Mouse (Mus musculus): Measurements from ENCODE around the gene Fjx1.
A peak's percentile ranks its signal among the peaks of the same experiment; 100 is the strongest.

The Fjx1 gene

DNA sequence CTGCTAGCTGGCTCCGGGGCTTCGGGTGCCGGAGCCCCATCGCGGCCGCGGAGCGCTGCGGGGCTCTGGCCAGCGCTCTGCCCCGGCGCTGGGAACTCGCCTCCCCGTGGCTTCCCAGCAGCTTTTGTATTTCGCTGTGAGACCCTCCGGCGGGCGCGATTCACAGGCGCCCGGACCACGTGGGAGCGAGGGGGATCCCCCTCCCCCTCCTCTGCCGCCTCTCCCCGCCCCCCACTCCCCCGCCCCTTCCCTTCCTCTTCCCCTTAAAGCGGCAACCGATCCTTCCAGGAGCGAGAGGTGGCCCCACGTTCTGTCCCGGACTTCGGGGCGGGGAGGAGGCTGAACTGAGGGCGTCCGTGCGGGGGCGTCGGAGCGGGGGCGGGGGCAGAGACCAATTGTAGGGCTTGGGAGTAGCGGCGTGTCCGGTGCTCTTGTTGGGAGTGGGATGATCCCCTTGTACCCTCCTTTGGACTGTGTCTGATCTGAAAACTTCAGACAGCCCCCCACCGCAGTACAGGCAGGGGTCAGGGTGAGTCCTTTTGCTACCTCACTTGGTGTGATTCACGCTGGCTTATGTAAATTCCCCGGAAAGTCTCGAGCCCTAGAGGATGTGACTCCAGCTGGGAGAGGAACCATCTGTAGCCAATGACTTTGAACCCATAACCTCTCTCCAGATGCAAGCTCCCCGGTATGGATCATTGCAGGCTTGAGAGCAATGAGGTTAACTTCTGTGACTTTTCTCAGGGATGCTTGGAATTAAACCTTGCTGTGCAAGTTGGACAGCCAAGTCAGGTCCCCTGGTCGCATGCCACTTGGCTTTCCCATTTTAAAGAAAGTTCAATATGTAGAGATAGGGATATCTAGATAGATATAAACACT is at the start of gene Fjx1:
Gene Fjx1, minus strand, starts transcription at position 829 of the 879 bp plus-strand sequence.
- DNase-seq (ENCODE audit: low read depth, low spot score): peak; percentile 83

DNA sequence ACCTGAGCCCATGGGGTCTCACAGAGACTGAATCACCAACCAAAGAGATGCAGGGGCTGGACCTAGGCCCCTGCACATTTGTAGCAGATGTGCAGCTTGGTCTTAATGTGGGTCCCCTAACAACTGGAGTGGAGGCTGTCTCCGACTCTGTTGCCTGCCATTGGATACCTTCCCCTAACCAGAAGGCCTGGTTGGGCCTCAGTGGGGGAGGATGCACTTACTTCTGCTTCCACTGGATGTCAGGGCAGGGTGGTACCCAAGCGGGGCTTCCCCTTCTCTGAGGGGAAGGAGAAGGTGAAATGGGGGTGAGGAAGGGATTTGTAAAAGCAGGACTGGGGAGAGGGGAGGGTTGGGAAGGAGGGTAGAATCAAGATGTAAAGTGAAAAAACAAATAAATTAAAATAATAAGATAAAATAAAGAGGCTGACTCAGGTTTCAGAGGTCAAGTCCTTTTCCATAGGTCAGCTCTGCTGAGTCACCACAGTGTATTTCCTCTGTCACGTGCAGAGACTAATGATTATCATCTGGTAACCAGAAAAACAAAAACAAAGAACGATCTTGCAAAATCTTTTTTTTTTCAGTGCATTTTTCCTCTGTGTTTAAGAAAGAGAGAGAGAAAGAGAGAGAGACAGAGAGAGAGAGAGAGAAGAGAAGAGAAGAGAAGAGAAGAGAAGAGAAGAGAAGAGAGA is 47.8 kb upstream of the Fjx1 start:
- DNase-seq (ENCODE audit: low read depth, low spot score): no peak

DNA sequence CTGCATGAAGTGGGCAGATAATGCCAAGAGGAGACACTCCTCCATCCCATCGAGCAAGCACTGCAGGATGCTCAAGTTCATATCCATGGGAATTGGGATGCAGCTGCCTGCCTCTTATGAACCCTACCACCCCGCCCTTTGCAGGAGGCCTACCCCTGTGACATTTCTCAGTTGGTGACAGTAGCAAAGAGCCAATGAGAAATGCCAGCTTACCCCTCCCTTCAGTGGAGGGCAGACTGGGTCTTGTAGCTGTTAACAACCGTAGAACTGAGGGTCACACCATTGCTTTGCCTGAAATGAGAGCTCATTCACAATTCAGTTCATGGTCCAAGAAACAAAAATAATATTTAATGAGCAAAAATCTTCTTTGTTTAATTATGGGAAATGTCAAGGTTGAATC is 28.4 kb upstream of the Fjx1 start:
- no peak for DNase-seq (ENCODE audit: low read depth, low spot score)

DNA sequence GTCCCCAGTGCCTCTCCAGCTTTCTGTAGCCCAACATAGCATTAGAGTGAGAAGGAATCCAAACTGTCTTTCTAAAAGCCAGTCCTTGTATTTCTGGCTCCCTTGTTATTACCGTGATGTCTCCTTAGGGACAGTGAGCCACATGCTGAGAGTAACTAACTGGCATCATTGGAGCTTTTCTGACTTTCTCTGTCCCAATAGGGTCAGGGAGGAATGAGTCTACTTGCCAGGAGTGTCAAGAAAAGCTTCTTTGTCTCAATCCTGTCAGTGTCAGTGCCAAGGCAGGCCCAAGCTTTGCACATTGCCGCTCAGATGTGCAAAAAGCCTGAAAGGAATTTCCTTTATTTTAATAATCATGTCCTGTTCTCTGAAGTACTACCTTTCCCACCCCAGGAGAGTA is 23.8 kb upstream of the Fjx1 start:
- no peak for DNase-seq (ENCODE audit: low read depth, low spot score)

DNA sequence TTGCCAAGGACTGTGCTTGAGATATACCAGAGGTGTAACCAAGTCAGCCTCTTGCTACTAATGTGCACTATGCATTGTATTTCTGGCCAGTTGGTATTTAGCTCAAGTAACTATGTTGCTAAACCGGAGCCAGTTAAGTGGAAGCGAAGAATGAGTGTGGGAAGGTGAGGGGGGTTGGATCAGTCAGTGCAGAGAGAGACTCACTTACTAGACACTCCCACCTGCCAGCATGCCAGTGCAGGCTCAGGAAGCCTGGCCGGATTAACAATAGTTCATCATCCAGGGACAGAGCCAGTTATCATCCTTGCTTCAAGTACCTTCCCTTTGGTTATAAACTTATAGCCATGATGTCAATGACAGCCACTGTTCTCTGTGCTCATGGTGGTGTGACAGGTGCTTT is 16.3 kb upstream of the Fjx1 start:
- no peak for DNase-seq (ENCODE audit: low read depth, low spot score)

DNA sequence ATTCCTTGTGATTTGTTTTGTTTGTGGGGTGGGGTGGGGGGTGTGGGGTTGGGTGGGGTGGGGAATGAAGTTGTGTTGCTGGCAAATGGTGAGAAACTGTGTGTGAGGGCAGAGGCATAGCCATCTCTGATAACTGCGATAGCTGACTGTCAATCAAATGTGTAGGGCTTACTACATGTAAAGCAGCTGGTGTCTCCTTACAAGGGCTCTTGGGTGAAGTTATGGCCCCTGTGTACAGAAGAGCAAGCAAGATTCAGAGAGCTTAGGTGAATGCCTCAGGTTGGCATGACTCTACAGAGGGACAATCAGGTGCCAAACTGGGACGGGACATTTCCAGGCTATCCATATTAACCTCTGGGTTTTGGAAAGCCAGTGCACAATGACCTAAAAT is 12.0 kb upstream of the Fjx1 start:
- DNase-seq (ENCODE audit: low read depth, low spot score): no peak

DNA sequence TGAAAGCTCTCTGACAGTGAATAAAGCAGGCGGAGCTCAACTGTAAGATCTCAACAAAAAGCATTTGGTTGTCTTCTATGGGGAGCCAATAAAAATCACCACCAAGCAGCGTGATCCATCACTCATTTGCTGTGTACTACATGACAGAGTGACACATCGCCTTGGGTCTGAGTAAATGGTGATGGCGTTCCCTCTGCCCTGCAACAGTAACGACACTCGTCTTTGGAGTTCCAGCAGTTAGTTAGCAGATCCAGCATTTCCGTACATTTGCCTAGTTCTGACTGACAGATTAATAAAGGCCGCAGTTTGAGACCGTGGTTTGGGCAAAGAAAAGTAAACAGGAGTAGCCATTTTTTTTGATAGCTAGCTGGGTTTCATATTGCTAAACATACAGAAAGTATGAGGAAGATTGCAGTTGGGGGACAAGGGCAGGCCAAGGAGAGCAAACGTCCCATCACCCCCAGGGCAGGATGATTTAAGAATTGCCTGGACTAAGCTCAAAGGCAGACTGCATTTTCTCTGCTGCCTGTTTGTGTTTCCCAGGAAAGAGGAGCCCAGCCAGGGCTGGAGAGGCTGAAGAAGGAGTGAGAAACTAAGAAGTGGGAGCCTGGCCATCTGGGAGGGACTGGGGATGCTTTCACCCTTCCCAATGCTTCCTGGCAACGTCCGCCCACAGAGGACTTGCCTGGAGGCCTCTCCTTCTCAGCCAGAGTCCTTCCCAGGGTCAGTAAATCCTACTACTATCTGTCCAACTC is 11.5 kb upstream of the Fjx1 start:
- no peak for DNase-seq (ENCODE audit: low read depth, low spot score)

DNA sequence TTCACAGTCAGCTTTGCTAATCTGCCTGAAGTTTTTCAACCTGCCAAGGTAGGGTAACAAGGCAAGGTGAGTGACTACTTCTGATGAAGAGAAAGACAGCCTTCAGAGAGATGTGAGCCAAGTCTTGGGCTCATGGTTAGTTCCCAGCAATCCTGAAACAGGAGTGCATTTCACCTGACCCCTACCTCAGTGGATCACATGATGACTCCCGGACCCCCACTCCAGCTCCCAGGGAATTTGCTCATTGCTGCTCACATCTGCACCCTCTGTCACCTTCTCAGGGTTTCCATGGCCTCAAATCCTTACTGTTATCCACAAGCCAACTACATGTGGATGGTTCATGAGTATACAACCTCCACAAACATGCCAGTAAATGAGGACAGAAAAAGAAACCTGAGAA is 9.2 kb upstream of the Fjx1 start:
- DNase-seq (ENCODE audit: low read depth, low spot score): no peak

DNA sequence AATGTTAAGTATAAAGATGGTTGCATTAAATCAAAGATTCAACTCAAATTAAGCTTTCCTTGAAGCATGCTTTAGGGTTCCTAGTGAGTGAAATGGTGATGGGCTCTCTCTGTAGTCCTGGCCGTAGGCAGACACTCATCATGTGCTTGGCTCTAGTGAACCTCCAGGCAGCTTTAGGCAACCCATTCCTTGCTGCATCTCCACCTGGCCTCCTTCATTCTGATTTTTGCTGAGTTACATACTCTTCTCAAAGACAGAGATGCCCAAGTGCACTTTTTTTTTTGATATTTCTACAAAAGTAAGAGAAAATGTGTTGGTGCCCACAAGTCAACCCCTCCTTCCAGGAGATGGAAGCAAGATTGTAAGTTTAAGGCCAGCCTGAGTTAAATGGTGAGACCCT is 2.8 kb upstream of the Fjx1 start:
- no peak for DNase-seq (ENCODE audit: low read depth, low spot score)

DNA sequence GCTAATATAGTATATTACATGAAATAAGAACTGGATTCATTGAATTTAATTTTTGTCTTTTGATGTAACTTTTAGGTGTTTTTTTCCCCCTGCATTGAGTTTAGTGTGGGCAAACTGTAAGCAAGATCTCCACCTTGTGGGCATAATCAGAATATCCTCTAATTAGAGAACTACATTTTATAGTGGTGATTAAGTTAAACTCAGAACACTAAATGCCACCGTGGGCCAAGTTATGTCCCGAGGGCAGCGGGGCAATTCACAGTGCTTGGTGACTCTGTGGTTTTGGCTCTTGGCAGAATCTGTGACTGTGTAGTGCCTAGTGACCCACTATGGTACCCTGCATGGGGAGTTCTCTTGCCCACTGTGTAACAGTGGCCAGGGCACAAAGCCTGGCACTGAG is 1.1 kb upstream of the Fjx1 start:
- peak; percentile 23 for DNase-seq (ENCODE audit: low read depth, low spot score)

DNA sequence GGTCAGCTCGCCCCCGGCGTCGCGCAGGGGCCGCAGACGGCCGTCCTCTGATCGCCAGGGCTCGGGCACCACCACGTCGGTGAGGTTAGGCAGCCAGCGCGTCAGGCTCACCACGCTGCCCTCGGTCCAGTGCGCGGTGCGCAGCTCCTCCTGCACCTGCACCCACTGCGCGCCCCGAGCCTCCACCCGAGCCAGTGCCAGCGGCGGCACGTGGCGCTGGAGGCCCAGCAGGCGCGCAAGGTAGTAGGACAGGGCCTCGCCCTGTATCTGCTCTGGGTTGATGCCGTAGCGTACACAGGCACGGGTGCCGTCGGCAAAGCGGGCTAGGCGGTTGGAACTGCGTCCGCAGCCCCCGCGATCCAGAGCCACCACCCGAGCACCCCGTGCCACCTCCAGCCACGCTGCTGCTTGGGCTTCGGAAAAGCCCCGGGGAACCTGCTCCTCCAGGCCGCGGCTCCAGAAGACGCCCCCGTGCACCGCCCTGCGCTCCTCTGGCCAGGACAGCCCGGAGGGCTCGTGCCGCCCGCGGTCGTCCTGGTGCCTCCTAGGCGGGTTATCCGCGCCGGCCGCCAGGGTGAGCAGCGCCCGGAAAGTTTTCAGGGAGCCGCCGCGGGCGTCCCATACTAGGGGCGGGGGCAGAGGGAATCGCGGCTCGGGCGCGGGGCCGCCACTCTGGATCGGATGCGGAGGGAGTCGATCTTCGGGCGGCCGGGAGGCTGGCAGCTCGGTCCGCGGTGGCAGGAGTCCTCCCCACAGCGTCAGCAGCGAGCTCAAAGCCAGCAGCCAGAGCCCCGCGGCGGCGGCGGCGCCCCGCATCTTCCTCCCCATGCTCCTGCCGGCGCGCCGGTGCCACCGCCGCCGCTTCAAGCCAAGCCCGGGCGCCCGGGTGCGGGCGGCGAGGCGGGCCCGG is 1.3 kb downstream of the Fjx1 start:
- peak; percentile 30 for DNase-seq (ENCODE audit: low read depth, low spot score)

DNA sequence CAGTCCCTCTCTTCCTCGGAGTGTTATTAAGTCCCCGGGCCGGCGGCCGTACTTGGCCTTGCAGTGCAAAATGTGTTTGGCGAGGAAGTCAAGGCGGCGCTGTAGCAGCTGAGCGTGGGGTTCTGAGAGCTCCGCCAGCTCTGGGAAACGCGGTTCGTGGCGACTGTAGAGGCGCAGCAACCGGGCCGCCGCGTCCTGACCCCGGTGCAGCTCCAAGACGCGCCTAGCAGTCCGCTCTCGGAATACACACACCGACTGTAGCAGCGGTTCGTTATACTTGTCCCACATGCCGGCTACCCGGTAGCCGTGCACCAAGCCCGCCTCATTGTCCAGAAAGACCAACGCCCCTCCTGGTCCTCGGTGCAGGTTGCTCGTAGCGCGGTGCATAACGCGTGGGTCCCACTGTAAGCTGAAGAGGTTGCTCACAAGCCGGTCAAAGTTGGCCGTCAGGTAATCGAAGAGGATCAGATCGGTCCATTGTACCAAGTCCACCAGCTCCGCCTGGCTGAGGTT is 2.0 kb downstream of the Fjx1 start:
- peak; percentile 41 for DNase-seq (ENCODE audit: low read depth, low spot score)

DNA sequence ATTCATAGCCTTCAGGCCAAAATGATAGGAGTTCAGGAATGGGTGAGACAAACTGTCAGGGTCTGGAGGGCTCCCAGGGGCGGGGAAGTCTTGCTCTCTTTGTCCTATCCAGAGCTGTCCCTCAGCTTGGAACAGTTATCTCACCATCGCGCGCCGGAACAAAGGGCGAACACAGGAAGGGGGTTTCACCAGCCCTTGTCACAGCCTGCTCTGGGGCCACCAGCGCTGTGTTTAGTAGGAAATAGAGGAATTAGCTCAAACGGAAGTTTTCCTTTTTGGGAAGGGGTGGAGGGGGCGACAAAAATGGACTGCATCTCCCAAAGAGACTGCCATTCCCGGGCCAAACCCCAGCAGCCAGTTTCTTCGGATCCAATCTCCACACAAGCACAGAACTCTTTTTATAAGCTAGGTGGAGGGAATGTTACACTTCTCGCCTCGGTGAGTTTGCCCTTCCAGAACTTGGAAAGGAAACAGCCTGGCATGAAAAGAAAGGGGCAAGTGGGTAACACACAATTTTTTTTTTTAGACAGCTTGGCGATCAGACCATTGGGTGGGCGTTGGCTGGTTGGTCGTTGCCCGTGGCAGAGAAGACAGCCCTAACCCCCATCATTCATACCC is 2.6 kb downstream of the Fjx1 start:
- peak; percentile 40 for DNase-seq (ENCODE audit: low read depth, low spot score)

DNA sequence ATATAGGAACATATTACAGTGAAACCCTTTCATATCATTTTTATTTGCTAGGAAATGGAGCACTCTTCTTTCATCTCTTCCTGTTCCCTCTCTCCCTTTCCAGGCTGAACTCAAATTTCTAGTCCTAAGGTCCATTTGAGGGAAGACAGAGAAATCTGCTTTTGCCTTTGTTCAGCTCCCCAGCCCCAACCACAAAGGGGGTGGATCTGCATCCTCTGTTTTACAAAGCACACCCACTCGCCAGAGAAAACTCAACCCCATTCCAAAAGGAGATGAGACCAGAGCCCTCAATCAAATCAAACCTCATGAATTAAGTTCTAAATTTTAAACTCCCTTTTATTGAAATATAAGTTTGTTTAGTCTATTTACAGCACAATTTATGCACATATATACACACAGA is 3.2 kb downstream of the Fjx1 start:
- no peak for DNase-seq (ENCODE audit: low read depth, low spot score)

DNA sequence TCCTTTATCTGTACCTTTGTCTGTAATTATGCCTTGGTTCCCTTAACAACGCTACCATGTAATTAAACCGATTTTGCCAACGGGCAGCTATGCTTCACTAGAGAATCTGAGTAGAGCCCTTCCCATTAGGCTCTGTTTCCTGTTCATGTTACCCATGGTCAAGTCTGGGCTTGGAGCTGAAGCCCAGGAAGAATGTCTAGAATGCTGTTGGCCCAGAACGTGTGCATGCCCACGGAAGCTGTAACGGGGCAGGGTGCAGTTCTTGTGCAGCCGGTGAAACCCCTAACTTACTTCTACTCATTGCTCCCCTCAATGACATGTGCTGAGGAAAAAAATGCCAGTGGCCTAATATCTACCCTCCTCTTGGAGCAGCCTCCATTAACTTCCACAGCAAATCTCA is 4.5 kb downstream of the Fjx1 start:
- DNase-seq (ENCODE audit: low read depth, low spot score): no peak

DNA sequence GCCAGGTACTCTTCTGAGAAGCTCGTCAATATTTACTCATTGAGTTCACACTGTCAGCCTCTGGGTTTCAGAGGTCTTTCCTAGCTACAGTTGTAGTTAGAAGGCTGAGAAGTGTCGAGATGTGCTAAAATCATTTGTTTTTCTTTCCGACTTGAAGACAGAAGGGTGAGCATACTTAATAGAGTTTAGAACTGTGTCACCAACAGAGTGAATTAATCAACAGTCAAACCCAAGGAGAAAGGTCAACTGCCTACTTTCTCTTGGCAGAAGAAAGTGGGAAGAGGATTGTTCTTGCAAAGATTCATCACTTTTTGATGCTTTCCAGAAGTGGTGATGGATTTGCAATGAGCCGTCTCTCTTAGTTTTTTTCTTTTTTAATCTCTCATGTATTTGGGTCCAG is 5.4 kb downstream of the Fjx1 start:
- DNase-seq (ENCODE audit: low read depth, low spot score): no peak

DNA sequence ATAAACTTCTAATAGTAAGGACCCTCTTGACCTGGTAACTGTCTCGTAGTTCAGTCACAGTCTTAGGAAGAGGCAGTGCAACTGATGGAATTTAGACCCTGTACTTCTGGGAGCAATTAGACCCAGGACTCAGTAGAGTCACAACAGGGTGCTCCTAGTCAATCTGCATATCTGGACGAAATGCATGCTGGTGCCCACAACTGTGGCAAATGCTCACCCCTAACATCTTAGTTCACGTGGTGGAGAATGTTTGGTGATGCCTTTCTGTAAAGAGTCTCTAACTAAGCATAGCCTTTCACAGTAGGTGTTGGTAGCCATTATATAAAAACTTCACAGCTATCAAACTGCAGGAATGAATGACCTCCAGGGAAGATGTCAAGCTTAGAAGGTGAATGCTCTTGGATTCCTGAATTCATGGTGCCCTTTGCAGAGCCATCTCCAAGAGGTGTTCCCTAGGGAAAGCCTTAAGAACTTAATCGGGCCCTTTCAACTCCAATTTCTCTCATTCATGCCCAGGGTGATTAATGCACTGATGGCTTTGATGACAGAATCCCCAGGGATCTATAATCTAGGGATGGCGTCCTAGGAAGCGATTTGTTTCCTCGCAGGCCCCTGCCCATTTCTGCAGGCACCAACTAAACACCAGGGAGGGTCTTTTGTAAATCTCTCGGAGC is 14.8 kb downstream of the Fjx1 start:
- DNase-seq (ENCODE audit: low read depth, low spot score): no peak

DNA sequence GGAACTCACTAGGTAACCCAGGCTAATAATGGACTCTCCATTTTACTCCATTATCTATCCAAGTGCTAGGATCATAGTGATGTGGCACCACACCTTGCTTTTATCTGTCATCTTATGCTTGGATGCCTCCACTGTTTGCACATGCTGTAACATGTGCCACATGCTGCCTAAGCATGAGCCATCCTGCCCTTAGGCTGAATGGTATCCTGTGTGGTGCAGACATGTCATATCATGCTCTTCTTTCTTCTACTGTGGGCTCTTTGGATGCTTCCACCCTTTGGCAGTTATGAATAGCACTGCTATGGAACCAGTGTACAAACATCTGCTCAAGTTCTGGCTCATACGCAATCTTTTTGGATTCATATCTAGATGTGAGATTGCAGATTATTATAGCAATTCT is 18.4 kb downstream of the Fjx1 start:
- DNase-seq (ENCODE audit: low read depth, low spot score): no peak

DNA sequence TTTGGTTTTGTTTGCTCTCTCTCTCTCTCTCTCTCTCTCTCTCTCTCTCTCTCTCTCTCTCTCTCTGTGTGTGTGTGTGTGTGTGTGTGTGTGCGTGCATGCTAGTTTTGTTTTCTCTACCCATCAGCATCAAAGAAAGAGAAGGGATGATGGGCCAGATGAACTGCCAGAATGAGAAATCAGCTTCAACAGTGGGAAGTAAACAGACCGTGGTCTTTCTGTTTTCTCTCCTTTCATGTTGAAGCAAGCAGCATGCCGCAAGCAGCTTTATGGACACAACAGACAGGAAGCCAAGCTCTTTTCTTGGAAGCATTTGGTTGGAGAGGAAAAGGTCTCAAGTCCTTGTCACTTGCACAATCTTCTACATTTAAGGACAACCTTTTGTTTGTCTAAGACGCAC is 21.2 kb downstream of the Fjx1 start:
- no peak for DNase-seq (ENCODE audit: low read depth, low spot score)

DNA sequence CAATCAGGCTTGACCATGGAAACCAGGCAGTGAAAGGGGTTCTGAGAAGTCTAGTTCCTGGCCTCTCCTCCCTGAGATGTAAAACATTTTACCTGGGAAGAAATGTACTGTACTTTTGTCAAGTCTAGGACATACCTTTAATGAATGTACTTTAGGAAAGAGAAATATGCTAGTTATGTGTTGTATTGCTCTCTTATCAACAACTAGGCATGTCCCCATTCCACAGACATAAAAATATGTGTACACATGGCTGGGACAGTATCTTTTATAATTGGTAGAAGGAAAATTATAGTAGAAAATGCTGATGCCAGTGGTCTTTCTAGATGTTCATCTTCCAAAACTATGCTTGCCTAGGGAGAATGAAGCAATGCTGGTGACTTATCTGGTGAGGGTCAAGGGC is 24.3 kb downstream of the Fjx1 start:
- DNase-seq (ENCODE audit: low read depth, low spot score): no peak
